Mouse (Mus musculus): Measurements from ENCODE around the gene Nup214. TPM values are rescaled to one million over a fixed set of nuclear protein-coding genes. Genes with fewer than 3 reads are reported as not detected.

Nup214 gene
- polyA plus RNA-seq, 2 experiments, result 41.3 to 65.2 TPM

DNA sequence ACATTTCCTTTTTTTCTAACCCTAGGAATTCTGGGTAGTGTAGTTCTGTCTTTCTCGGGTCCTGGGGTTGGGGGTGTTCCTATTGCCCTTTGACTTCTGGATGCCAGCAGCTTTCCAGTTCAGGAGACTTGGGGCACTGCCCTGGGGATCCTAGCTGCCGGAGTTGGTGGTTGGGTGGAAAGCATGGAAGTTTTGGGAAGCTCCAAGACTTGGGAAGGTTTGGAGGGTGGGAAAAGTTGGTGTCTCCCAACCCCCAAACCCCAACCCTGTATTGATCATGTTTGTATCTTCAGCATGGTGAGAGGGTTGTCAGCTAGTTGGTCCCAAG lies 110.6 kb downstream of the Nup214 start:
- no peaks in the 10 kb centered on the region for H3K9me3 ChIP-seq (ENCODE audit: control insufficient read depth, low read length)
- peak overlapping the region; percentile 100 for H3K4me2 ChIP-seq (replicated peaks; ENCODE audit: low read depth, low read length, severe bottlenecking)
- no peak for ATAC-seq (ENCODE audit: low FRiP score, low read depth)
- no peak for TF ChIP-seq POLR2A (IDR thresholded peaks at IDR 0.05; ENCODE audit: borderline replicate concordance, extremely low read depth, insufficient read depth, insufficient read length)
- DNase-seq (ENCODE audit: low spot score), result no peak
- H3K27me3 ChIP-seq (ENCODE audit: control insufficient read depth, insufficient read depth, low read length), result peaks cover 47% of the 10 kb centered on the region
- no peaks in the 10 kb centered on the region for H3K36me3 ChIP-seq (ENCODE audit: control insufficient read depth, insufficient read depth, low read length)
- 0 out of 2 replicates have a peak overlapping the region, but pooled peaks have one; percentile 54 for H3K9ac ChIP-seq (ENCODE audit: low read depth, low read length, severe bottlenecking)
- peaks cover 16% of the 10 kb centered on the region for H3K4me1 ChIP-seq (ENCODE audit: control insufficient read depth, insufficient read depth, low read length)
- peak overlapping the region; percentile 64 for H3K4me3 ChIP-seq (replicated peaks; ENCODE audit: low read length)
- H3K27ac ChIP-seq (replicated peaks; ENCODE audit: low read depth, low read length), result no peak overlapping the region
- 21% methylated on average over 2 of the region's 2 CpGs for WGBS

DNA sequence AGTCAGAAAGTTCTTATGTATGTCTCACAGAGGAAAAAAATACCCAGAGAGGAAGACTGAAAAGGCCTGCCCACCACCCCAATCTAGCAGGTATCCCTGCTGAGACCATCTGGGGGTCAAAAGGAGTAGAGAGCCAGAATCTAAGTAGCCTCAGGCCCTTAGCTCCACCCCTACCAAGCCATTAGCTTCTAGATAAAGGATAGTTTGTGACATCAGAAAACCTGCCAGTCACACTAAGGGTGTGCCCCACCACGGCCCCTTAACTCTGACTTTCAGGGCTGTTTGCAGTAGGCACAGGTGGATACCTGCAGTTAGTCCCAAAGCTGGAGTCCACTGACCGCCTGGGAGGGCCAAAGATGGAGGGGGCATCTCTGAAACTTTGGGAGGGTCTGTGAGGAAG lies 111.0 kb downstream of the Nup214 start:
- Histone ChIP-seq H3K27ac (replicated peaks; ENCODE audit: low read depth, low read length) (no peak overlapping the region), H3K4me1 (ENCODE audit: control insufficient read depth, insufficient read depth, low read length) (peaks cover 16% of the 10 kb centered on the region), H3K27me3 (ENCODE audit: control insufficient read depth, insufficient read depth, low read length) (peaks cover 47% of the 10 kb centered on the region), H3K4me3 (replicated peaks; ENCODE audit: low read length) (no peak overlapping the region), H3K9me3 (ENCODE audit: control insufficient read depth, low read length) (no peaks in the 10 kb centered on the region), H3K36me3 (ENCODE audit: control insufficient read depth, insufficient read depth, low read length) (no peaks in the 10 kb centered on the region), H3K4me2 (replicated peaks; ENCODE audit: low read depth, low read length, severe bottlenecking) (no peak overlapping the region; the same call in 1 of the 2 replicates), H3K9ac (ENCODE audit: low read depth, low read length, severe bottlenecking) (no peak overlapping the region)
- TF ChIP-seq POLR2A (IDR thresholded peaks at IDR 0.05; ENCODE audit: borderline replicate concordance, extremely low read depth, insufficient read depth, insufficient read length), result no peak
- no peak for DNase-seq (ENCODE audit: low spot score)
- ATAC-seq (ENCODE audit: low FRiP score, low read depth), result no peak
- 71% methylated on average over 2 of the region's 2 CpGs for WGBS

DNA sequence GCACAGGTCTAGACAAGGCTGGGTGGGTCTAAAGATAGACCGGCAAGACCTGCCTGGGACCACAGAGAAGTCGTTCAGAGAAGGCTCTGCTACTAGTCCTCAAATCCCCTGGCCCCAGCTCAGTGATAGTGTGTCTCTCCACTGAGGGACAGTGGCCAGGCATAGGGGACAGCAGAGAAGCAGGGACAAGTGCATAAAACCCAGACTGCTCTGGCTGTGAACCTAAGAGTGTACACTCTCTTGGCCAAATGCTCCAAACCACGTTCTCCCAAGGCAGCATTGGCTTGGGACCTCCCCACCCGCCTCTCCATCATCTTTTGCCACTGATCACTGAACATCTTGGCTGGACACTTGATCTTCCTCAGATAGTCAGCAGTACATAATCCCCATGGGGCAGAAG lies 113.4 kb downstream of the Nup214 start:
- H3K4me1 ChIP-seq (ENCODE audit: control insufficient read depth, insufficient read depth, low read length), result peaks cover 16% of the 10 kb centered on the region
- no peak overlapping the region for H3K9ac ChIP-seq (ENCODE audit: low read depth, low read length, severe bottlenecking)
- no peak overlapping the region for H3K4me3 ChIP-seq (replicated peaks; ENCODE audit: low read length)
- no peaks in the 10 kb centered on the region for H3K9me3 ChIP-seq (ENCODE audit: control insufficient read depth, low read length)
- no peak overlapping the region for H3K27ac ChIP-seq (replicated peaks; ENCODE audit: low read depth, low read length)
- peaks cover 31% of the 10 kb centered on the region for H3K27me3 ChIP-seq (ENCODE audit: control insufficient read depth, insufficient read depth, low read length)
- no peaks in the 10 kb centered on the region for H3K36me3 ChIP-seq (ENCODE audit: control insufficient read depth, insufficient read depth, low read length)
- DNase-seq (ENCODE audit: low spot score) (no peak), ATAC-seq (ENCODE audit: low FRiP score, low read depth) (no peak)
- TF ChIP-seq POLR2A (IDR thresholded peaks at IDR 0.05; ENCODE audit: borderline replicate concordance, extremely low read depth, insufficient read depth, insufficient read length), result no peak
- no peak overlapping the region for H3K4me2 ChIP-seq (replicated peaks; ENCODE audit: low read depth, low read length, severe bottlenecking)
- WGBS, result 68% methylated on average over 4 of the region's 4 CpGs

DNA sequence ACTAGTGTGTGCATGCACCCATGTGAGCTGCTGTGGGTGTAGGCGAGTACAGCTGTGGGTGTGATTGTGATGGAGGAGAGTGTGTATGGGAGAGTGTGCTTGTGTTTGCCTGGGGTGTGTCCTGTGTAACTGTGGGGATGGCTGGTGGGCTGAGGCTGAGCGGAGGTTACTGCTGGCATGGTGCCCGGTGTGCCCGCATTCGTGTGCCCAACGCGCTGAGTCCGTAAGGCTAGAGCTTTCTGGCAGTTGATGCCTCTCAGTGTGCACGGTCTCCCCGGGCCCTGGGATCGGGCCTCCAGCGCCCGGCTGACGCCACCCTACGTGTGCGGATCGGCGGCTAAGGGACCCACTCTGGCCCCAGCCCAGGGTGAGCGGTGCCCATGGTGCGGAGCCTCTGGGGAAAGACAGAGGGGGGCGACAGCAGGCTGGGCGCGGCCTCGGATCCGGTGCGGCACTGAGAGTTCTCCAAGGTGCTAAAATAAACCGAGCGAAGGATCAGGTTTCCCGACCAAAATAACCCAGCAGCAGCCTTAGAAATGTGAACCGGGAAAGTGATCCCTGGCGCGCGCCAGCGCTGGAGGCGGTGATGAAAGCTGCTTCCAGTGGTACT lies 114.2 kb downstream of the Nup214 start:
- H3K4me1 ChIP-seq (ENCODE audit: control insufficient read depth, insufficient read depth, low read length), result peaks cover 16% of the 10 kb centered on the region
- no peak for TF ChIP-seq POLR2A (IDR thresholded peaks at IDR 0.05; ENCODE audit: borderline replicate concordance, extremely low read depth, insufficient read depth, insufficient read length)
- H3K27me3 ChIP-seq (ENCODE audit: control insufficient read depth, insufficient read depth, low read length), result peaks cover 22% of the 10 kb centered on the region
- no peak overlapping the region for H3K27ac ChIP-seq (replicated peaks; ENCODE audit: low read depth, low read length)
- peak overlapping the region; percentile 57 for H3K4me2 ChIP-seq (replicated peaks; ENCODE audit: low read depth, low read length, severe bottlenecking)
- H3K4me3 ChIP-seq (replicated peaks; ENCODE audit: low read length), result peak overlapping the region; percentile 31
- H3K9ac ChIP-seq (ENCODE audit: low read depth, low read length, severe bottlenecking), result peak overlapping the region; percentile 28; the same call in 1 of the 2 replicates
- ATAC-seq (ENCODE audit: low FRiP score, low read depth) (0 out of 2 replicates have a peak, but pooled peaks have one; percentile 20), DNase-seq (ENCODE audit: low spot score) (peak; percentile 62)
- H3K36me3 ChIP-seq (ENCODE audit: control insufficient read depth, insufficient read depth, low read length), result no peaks in the 10 kb centered on the region
- H3K9me3 ChIP-seq (ENCODE audit: control insufficient read depth, low read length), result no peaks in the 10 kb centered on the region
- WGBS, result 7% methylated on average over 30 of the region's 35 CpGs

DNA sequence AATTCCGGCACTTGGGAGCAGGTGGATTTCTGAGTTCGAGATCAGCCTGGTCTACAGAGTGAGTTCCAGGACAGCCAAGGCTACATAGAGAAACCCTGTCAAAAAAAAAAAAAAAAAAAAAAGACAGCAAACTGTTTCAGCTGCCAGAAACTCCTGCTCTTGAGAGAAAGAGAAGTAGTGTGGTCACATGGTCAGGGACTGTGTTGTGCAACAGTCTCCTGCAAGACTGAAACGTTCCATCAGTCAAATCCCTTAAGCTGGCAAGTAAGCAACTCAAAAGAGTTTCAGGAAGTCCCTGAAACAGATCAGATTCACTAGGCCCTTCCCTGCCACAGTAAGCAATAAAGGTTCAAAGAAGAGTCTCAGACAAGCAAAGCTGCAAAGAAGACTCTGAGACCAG lies 115.4 kb downstream of the Nup214 start:
- DNase-seq (ENCODE audit: low spot score) (no peak), ATAC-seq (ENCODE audit: low FRiP score, low read depth) (no peak)
- no peak for TF ChIP-seq POLR2A (IDR thresholded peaks at IDR 0.05; ENCODE audit: borderline replicate concordance, extremely low read depth, insufficient read depth, insufficient read length)
- Histone ChIP-seq H3K9ac (ENCODE audit: low read depth, low read length, severe bottlenecking) (no peak overlapping the region), H3K9me3 (ENCODE audit: control insufficient read depth, low read length) (no peaks in the 10 kb centered on the region), H3K4me2 (replicated peaks; ENCODE audit: low read depth, low read length, severe bottlenecking) (no peak overlapping the region), H3K4me1 (ENCODE audit: control insufficient read depth, insufficient read depth, low read length) (peaks cover 10% of the 10 kb centered on the region), H3K27me3 (ENCODE audit: control insufficient read depth, insufficient read depth, low read length) (peaks cover 11% of the 10 kb centered on the region; the same call in 1 of the 2 replicates), H3K4me3 (replicated peaks; ENCODE audit: low read length) (no peak overlapping the region), H3K27ac (replicated peaks; ENCODE audit: low read depth, low read length) (no peak overlapping the region), H3K36me3 (ENCODE audit: control insufficient read depth, insufficient read depth, low read length) (no peaks in the 10 kb centered on the region)
- WGBS, result 81% methylated on average over 3 of the region's 3 CpGs
